Mouse (Mus musculus) heart, postnatal 0 days (tissue): ENCODE data around the gene Ptgir. TPM values are rescaled to one million over a fixed set of nuclear protein-coding genes. Genes with fewer than 3 reads are reported as not detected.

Source experiments
- ATAC-seq: fragments of 200-750 bp; cut with Nextera tagmentation; 2 replicates; pipeline ENCODE4 v1.8.0; 2017; ENCODE audit warnings: low read depth, moderate number of reproducible peaks, moderate library complexity; ENCODE audit not compliant: insufficient read depth
- DNase-seq: peaks from one replicate; pipeline ENCODE4 v3.0.0-alpha.2; 2016; ENCODE audit warnings: low spot score
- H3K27ac ChIP-seq: fragments of 300-500 bp; sonication (generic); 2 replicates; pipeline ENCODE4 v1.5.1; 2014; ENCODE audit warnings: low read depth, mild to moderate bottlenecking
- H3K27me3 ChIP-seq: fragments of 300-500 bp; sonication (generic); 2 replicates; pipeline ENCODE4 v1.6.1; 2014; ENCODE audit warnings: low read length, mixed read lengths; ENCODE audit not compliant: control insufficient read depth, insufficient read depth
- H3K36me3 ChIP-seq: fragments of 300-500 bp; sonication (generic); replicated peaks from 2 replicates; pipeline ENCODE4 v1.6.1; 2014; ENCODE audit warnings: low read length, mixed read lengths; ENCODE audit not compliant: control insufficient read depth, insufficient read depth
- H3K4me1 ChIP-seq: fragments of 300-500 bp; sonication (generic); 2 replicates; pipeline ENCODE4 v1.6.1; 2014; ENCODE audit warnings: antibody characterized with exemption; ENCODE audit not compliant: control insufficient read depth, insufficient read depth
- H3K4me2 ChIP-seq: fragments of 300-500 bp; sonication (generic); 2 replicates; pipeline ENCODE4 v1.6.1; 2014; ENCODE audit warnings: low read depth, mild to moderate bottlenecking, low read length, moderate library complexity
- H3K4me3 ChIP-seq: fragments of 300-500 bp; sonication (generic); 2 replicates; pipeline ENCODE4 v1.5.1; 2014; ENCODE audit warnings: low read depth, low read length
- H3K9ac ChIP-seq: fragments of 300-500 bp; sonication (generic); replicated peaks from 2 replicates; pipeline ENCODE4 v1.6.1; 2014; ENCODE audit warnings: low read depth, low read length, mixed read lengths
- H3K9me3 ChIP-seq: fragments of 300-500 bp; sonication (generic); replicated peaks from 2 replicates; pipeline ENCODE4 v1.6.1; 2016; ENCODE audit warnings: low read length; ENCODE audit not compliant: control insufficient read depth
- CTCF ChIP-seq: IDR thresholded peaks from 2 replicates; pipeline ENCODE4 v1.5.1; 2016; ENCODE audit warnings: antibody characterized with exemption, control low read depth, low read depth
- EP300 ChIP-seq: IDR thresholded peaks from 2 replicates; pipeline ENCODE4 v1.6.1; 2016; ENCODE audit warnings: antibody characterized with exemption, low read depth
- WGBS: fragments of 180-500 bp; shearing (Covaris S2); extraction: QIAGEN DNeasy Blood & Tissue Kit; methylation state at CpG from one replicate; pipeline ENCODE4 v1.1.7; 2014; 5-methylcytosine and 5-hydroxymethylcytosine counted together
- polyA plus RNA-seq: library from polyadenylated mRNA; unstranded; fragments of >200 nt; fragmentation: Nextera tagmentation; extraction: Ambion mirVana; gene quantifications from 2 replicates; pipeline ENCODE4 v1.2.1, GENCODE M21; 2015
- total RNA-seq: library from RNA; depleted of rRNA; stranded (reverse); fragments of >200 nt; gene quantifications from 2 replicates; pipeline ENCODE4 v1.2.3, GENCODE M21; 2014; ENCODE audit warnings: low replicate concordance

The Ptgir gene
- total and polyA plus RNA-seq, 2 experiments from 2014 or later, result 1.2 to 2.3 TPM

- TF ChIP-seq CTCF (peak; percentile 90), EP300 (no peak)
- Histone ChIP-seq H3K27ac (no peak overlapping the region), H3K36me3 (no peaks in the 10 kb centered on the region), H3K4me3 (no peak overlapping the region), H3K9me3 (no peaks in the 10 kb centered on the region), H3K4me2 (no peak overlapping the region), H3K27me3 (no peaks in the 10 kb centered on the region), H3K9ac (no peak overlapping the region), H3K4me1 (no peaks in the 10 kb centered on the region)
- WGBS, result 21% methylated on average over 14 of the region's 14 CpGs
- ATAC-seq, result peak; percentile 66; the same call in 1 of the 2 replicates
- peak; percentile 80 for DNase-seq
These were observed 25.8 kb downstream of the Ptgir start for GRCm38 (mm10) chr7:16931968-16932627.

- DNase-seq (no peak), ATAC-seq (no peak)
- Histone ChIP-seq H3K27me3 (no peaks in the 10 kb centered on the region), H3K4me2 (no peak overlapping the region), H3K27ac (no peak overlapping the region), H3K36me3 (no peaks in the 10 kb centered on the region), H3K9me3 (no peaks in the 10 kb centered on the region), H3K9ac (no peak overlapping the region), H3K4me1 (no peaks in the 10 kb centered on the region), H3K4me3 (no peak overlapping the region)
- peak; percentile 68 for TF ChIP-seq CTCF
- no peak for TF ChIP-seq EP300
- 34% methylated on average over 14 of the region's 14 CpGs for WGBS
These were observed 26.7 kb downstream of the Ptgir start for GRCm38 (mm10) chr7:16932704-16933577.

- no peak overlapping the region for H3K4me3 ChIP-seq
- no peaks in the 10 kb centered on the region for H3K9me3 ChIP-seq
- 46% methylated on average over 4 of the region's 4 CpGs for WGBS
- H3K36me3 ChIP-seq, result no peaks in the 10 kb centered on the region
- H3K27me3 ChIP-seq, result no peaks in the 10 kb centered on the region
- TF ChIP-seq CTCF (peak; percentile 15; the same call in 1 of the 2 replicates), EP300 (no peak)
- ATAC-seq (no peak), DNase-seq (no peak)
- H3K27ac ChIP-seq, result no peak overlapping the region
- no peaks in the 10 kb centered on the region; the same call in 1 of the 2 replicates for H3K4me1 ChIP-seq
- no peak overlapping the region for H3K4me2 ChIP-seq
- no peak overlapping the region for H3K9ac ChIP-seq
These were observed 31.0 kb downstream of the Ptgir start for GRCm38 (mm10) chr7:16937312-16937711.

GRCm38 (mm10) chr7:16938117-16938791 lies 32.0 kb downstream of the Ptgir start:
- Histone ChIP-seq H3K4me2 (no peak overlapping the region), H3K36me3 (no peaks in the 10 kb centered on the region), H3K27me3 (no peaks in the 10 kb centered on the region), H3K4me1 (no peaks in the 10 kb centered on the region; the same call in 1 of the 2 replicates), H3K4me3 (no peak overlapping the region), H3K27ac (no peak overlapping the region), H3K9ac (no peak overlapping the region), H3K9me3 (no peaks in the 10 kb centered on the region)
- 69% methylated on average over 17 of the region's 17 CpGs for WGBS
- no peak for DNase-seq
- ATAC-seq, result no peak
- TF ChIP-seq EP300 (no peak), CTCF (no peak)

GRCm38 (mm10) chr7:16940292-16940691 lies 34.0 kb downstream of the Ptgir start:
- H3K4me1 ChIP-seq, result no peaks in the 10 kb centered on the region; the same call in 1 of the 2 replicates
- WGBS, result 33% methylated on average over 7 of the region's 7 CpGs
- DNase-seq, result peak; percentile 45

More at GRCm38 (mm10) chr7:16940292-16940691, 34.0 kb downstream of the Ptgir start:
- no peak for ATAC-seq
- peaks cover 6% of the 10 kb centered on the region for H3K27me3 ChIP-seq
- TF ChIP-seq CTCF (no peak), EP300 (no peak)
- peak overlapping the region; percentile 2; the same call in 1 of the 2 replicates for H3K27ac ChIP-seq
- H3K4me3 ChIP-seq, result no peak overlapping the region
- no peaks in the 10 kb centered on the region for H3K9me3 ChIP-seq
- H3K9ac ChIP-seq, result no peak overlapping the region
- H3K36me3 ChIP-seq, result no peaks in the 10 kb centered on the region
- H3K4me2 ChIP-seq, result no peak overlapping the region
